Mouse (Mus musculus) liver, adult 2 months (tissue): ENCODE measurements around the gene Akt1.
A peak's percentile ranks its signal among the peaks of the same experiment; 100 is the strongest.

ENCODE experiments used
- CTCF ChIP-seq: fragments of 200-500 bp; IDR thresholded peaks from 2 replicates; pipeline ENCODE4 v1.5.1; 2011; ENCODE audit warnings: low read depth, low read length, control low read depth
- POLR2A ChIP-seq: fragments of 200-500 bp; IDR thresholded peaks from 2 replicates; pipeline ENCODE4 v1.6.1; 2011; ENCODE audit warnings: low read length, control low read depth; ENCODE audit not compliant: insufficient read depth; ENCODE audit errors: extremely low read depth

DNA sequence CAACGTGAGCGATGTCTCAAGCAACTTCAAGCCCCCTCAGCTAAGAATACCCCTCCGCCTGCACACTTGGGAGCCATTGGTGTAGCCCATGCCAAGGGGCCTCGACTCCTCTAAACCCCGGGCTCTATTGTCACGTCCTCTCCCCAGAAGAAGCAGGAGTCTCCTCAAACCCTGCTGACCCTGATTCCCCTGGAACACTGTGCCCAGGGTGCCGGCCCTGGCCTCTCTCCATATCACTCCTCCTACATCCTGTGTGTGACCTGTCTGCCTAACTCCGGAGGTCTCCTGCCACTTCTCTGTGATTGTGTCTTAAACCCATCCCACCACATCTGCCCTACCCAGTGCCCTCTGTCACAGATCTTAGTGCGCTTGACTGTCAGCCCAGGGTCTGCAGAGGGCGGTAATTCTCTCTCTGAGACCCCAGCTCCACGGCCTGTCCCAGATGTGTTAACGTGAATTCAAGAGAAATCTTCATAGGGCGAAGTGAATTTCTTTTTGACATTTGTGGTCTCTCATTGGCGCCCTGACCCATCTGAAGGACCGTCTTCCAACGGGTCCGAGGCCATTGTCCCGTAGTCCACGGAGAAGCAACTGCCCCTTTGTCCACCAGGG is 3.4 kb upstream of the Akt1 start:
- TF ChIP-seq CTCF = peak; percentile 31; the same call in 1 of the 2 replicates
- no peak for TF ChIP-seq POLR2A
